ENCODE assay signal across 25 mouse cellular contexts in the genomic region with DNA sequence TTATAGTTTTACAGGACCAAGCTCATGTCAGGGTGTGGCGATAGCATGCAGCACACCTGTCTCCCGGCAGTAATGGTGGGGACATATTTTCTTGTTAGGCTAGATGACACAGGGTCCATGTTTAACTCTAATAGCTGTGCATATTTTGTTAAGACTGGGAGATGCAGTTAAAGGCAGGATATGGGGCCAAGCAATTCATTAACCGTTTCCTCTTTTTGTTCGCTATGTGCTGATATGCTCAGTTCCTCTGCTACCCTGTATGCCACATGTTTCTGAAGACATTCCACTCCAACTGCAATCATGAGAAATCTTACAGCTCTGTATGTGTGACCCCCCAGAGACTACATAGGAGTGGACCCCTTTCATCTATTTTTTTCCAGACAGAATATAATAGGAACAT.
DNase-seq lines count a peak whose midpoint lies in the region; ATAC-seq lines count a peak whose summit lies in the region.
"Had no signal": no experiment of that assay in that cellular context is flagged by ENCODE, and none has a peak within 500 bp of the region (broad histone marks: within the 10 kb centered on the region; RNA-seq: fewer than 3 reads in every experiment).

No protein-coding gene starts in this region.

- no peaks in the 10 kb centered on the region for H3K27me3 ChIP-seq in midbrain, embryonic 11.5 days (ENCODE audit: control insufficient read depth, insufficient read depth, low read length)
- no peaks in the 10 kb centered on the region for H3K27me3 ChIP-seq in midbrain, embryonic 10.5 days (ENCODE audit: low read depth, poor library complexity, severe bottlenecking)
- H3K27me3 ChIP-seq: heart, embryonic 12.5 days; heart, embryonic 15.5 days; hindbrain, embryonic 12.5 days; hindbrain, embryonic 15.5 days had no signal

- H3K4me1 ChIP-seq in midbrain, embryonic 11.5 days (ENCODE audit: control insufficient read depth, insufficient read depth, low read length) = no peaks in the 10 kb centered on the region
- no peaks in the 10 kb centered on the region for H3K4me1 ChIP-seq in midbrain, embryonic 10.5 days
- H3K4me1 ChIP-seq: heart, embryonic 12.5 days; heart, embryonic 15.5 days; hindbrain, embryonic 12.5 days had no signal

- WGBS in midbrain, embryonic 11.5 days = 95% methylated on average over 4 of the region's 4 CpGs
- 95% methylated on average over 4 of the region's 4 CpGs for WGBS in midbrain, embryonic 10.5 days

- no peaks in the 10 kb centered on the region for H3K36me3 ChIP-seq in midbrain, embryonic 11.5 days (ENCODE audit: control insufficient read depth, insufficient read depth, low read length)
- H3K36me3 ChIP-seq in midbrain, embryonic 10.5 days = no peaks in the 10 kb centered on the region
- H3K36me3 ChIP-seq: heart, embryonic 12.5 days; heart, embryonic 15.5 days; hindbrain, embryonic 12.5 days; hindbrain, embryonic 15.5 days had no signal

- ATAC-seq in midbrain, embryonic 11.5 days (ENCODE audit: low FRiP score) = no peak
- ATAC-seq in hematopoietic stem cell, adult 5-6 weeks (replicated peaks in 1 of 2; ENCODE audit: insufficient read depth in 1 of 2, low FRiP score in 2 of 2, low TSS enrichment in 1 of 2, low read depth in 1 of 2, poor library complexity in 2 of 2, severe bottlenecking in 2 of 2) = 0 out of 4 replicates have a peak, but pooled peaks have one; percentile 32 to 51
- peak; percentile 44; the same call in 1 of the 2 replicates for ATAC-seq in neutrophil, adult 5-6 weeks (ENCODE audit: extremely low read depth, insufficient number of reproducible peaks, low FRiP score, poor library complexity, severe bottlenecking)
- no peak for ATAC-seq in erythroblast, adult 5-6 weeks (replicated peaks; ENCODE audit: low FRiP score, poor library complexity, severe bottlenecking)
- ATAC-seq in monocyte, adult 5-6 weeks (replicated peaks; ENCODE audit: insufficient number of reproducible peaks, low FRiP score, low TSS enrichment, poor library complexity, severe bottlenecking) = no peak
- ATAC-seq: CD4-positive, CD25-positive, alpha-beta regulatory T cell, adult 4 months; forebrain, embryonic 14.5 days; forebrain, postnatal 0 days had no signal

- no peak overlapping the region for H3K4me2 ChIP-seq in midbrain, embryonic 11.5 days
- H3K4me2 ChIP-seq: heart, embryonic 12.5 days; heart, embryonic 15.5 days; hindbrain, embryonic 12.5 days; hindbrain, embryonic 15.5 days had no signal

- H3K9me3 ChIP-seq in midbrain, embryonic 11.5 days (ENCODE audit: control insufficient read depth, low read length) = no peaks in the 10 kb centered on the region
- no peaks in the 10 kb centered on the region for H3K9me3 ChIP-seq in midbrain, embryonic 10.5 days (replicated peaks)
- H3K9me3 ChIP-seq: heart, embryonic 15.5 days; hindbrain, embryonic 12.5 days; hindbrain, embryonic 15.5 days had no signal

- H3K4me3 ChIP-seq in midbrain, embryonic 11.5 days (ENCODE audit: low read depth, low read length) = no peak overlapping the region
- no peak overlapping the region for H3K4me3 ChIP-seq in midbrain, embryonic 10.5 days
- H3K4me3 ChIP-seq: gastrocnemius, adult 2 months; heart, embryonic 12.5 days; heart, embryonic 15.5 days; hindbrain, embryonic 12.5 days; hindbrain, embryonic 15.5 days had no signal

- no peak overlapping the region for H3K9ac ChIP-seq in midbrain, embryonic 11.5 days (ENCODE audit: low read length)
- H3K9ac ChIP-seq: forebrain, postnatal 0 days; heart, embryonic 12.5 days; heart, embryonic 15.5 days; hindbrain, embryonic 12.5 days; hindbrain, embryonic 15.5 days had no signal

- DNase-seq in midbrain, embryonic 11.5 days (ENCODE audit: low spot score, missing footprints) = peak; percentile 19
- DNase-seq in midbrain, embryonic 10.5 days (ENCODE audit: low spot score) = no peak
- no peak for DNase-seq in lung, postnatal 10 days
- DNase-seq: adrenal gland, adult 2 months; adrenal gland, postnatal 14 days; cerebellum, adult 11 months; cerebellum, adult 2 months; cerebellum, postnatal 10 days; cerebellum, postnatal 36 days; forebrain, postnatal 0 days; gastrocnemius, adult 2 months; gastrocnemius, postnatal 14 days; heart, adult 18-20 months; heart, postnatal 14 days; heart, postnatal 4 days had no signal

- no peak overlapping the region for H3K27ac ChIP-seq in midbrain, embryonic 11.5 days (ENCODE audit: low read depth, low read length)
- H3K27ac ChIP-seq in midbrain, embryonic 10.5 days (replicated peaks) = no peak overlapping the region
- H3K27ac ChIP-seq: gastrocnemius, adult 2 months; heart, embryonic 15.5 days; hindbrain, embryonic 12.5 days; hindbrain, embryonic 15.5 days had no signal

Comparison
In these comparisons a context has a peak if more than half of its experiments do, and no peak if none do; other contexts are left out.
1. ATAC-seq: peak in hematopoietic stem cell, adult 5-6 weeks (2 of 2) and neutrophil, adult 5-6 weeks (single experiment); none in midbrain, embryonic 11.5 days (single experiment), erythroblast, adult 5-6 weeks (single experiment) and monocyte, adult 5-6 weeks (single experiment).